Mouse (Mus musculus) mesoderm, embryonic 11.5 days (tissue): ENCODE data around the gene Col2a1.

Source experiments
- DNase-seq: peaks from one replicate; pipeline ENCODE4 v3.0.0-alpha.2; 2012; ENCODE audit warnings: low read depth, low spot score

Col2a1 gene

DNA sequence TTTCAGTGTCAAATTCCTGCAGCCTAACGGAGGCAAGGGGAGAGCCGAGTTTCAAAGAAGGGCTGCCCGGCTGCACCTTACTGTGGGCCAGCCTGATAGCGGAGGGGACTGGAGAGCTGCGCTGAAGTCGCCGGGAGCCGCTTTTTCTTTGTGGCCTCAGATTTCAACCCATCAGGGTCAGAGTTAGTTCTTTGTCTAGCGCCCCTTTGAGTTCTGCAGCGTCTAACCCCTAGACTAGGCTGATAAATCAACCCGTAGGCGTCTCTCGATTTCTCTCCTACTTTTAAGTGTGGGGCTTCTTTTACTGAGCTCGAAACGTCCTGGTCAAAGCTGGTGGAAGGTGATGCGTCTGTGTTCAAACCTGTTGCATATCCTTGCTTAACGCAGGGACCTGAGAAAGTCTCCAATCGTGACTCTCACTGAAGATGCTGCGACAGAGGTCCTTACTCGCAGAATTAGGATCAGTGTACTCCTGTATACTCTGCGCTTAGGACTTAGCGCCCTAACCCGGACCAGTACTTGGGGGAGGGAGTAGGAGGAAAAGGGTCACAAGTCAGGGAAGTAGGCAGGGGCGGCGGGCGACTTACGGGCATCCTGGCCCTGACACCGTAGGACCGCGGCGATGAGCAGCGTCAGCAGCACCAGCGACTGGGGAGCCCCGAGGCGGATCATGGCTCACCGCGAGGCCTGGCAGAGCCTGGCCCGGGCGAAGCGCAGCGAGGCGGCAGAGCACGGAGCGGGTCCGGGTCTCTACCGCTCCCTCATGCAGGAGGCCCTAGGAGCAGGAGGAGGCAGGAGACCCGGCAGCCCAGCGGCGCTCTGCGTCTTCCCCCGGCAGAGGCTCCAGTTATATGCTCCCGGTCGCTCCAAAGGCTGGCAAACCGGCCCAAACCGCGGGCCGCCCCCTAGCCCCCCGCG is at the start of gene Col2a1:
Gene Col2a1 (minus strand): TSS at position 874 of the 918 bp plus-strand sequence.
- DNase-seq = peak; percentile 82

GRCm38 (mm10) chr15:98051685-98052084 is 47.2 kb upstream of the Col2a1 start:
- no peak for DNase-seq

DNA sequence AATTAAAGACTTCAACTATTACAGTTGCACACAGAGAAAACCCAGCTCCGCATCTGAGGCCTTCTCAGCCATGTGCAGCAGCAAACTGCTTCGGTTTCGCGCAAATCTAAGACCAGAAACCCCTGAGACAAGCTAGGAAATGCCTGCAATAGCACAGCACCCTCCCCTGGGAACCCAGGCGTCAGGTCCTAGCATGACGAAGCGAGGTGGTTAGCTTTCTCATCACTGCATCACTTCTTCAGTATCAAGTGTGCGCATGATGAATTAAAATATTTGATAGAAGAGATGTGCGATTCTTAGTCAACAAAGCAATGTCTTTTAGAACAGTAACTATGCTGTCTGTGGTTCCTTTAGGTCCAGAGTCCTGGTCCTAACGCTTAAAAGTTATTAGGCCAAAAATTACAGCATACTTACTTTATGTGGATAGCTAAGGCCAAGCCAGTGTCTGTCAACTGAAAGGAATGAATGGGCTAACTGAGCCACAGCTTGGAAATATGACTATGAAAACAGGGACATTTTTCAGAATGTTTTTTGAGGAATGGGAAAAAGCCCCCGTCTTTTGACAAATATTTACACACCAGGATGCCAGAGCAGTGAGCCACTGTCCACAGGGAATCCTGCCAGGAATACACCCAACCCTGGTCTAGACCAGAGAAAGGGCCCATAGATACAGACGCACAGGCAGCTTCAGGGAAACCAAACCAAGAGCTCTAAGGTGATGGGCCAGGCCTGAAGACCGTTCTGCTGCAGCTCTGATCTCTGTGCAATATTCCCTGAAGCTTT is 44.6 kb upstream of the Col2a1 start:
- no peak for DNase-seq

DNA sequence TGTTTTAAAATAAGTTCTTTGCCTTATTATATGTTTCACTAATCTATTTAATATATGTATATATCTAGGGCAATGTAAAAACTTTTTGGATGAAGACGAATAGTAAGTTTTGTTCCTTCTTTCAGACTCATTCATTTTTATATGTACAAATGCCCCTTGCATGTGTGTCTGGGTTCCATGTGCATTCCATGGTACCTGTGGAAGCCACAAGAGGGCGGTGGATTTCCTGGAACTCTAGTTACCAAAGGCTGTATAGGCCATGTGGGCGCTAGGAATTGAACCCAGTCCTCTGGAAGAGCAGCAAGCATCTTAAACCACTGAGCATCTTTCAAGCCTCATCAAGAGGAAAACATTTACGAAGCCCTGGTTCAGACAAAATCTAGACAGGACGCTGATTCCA is 39.9 kb upstream of the Col2a1 start:
- no peak for DNase-seq

DNA sequence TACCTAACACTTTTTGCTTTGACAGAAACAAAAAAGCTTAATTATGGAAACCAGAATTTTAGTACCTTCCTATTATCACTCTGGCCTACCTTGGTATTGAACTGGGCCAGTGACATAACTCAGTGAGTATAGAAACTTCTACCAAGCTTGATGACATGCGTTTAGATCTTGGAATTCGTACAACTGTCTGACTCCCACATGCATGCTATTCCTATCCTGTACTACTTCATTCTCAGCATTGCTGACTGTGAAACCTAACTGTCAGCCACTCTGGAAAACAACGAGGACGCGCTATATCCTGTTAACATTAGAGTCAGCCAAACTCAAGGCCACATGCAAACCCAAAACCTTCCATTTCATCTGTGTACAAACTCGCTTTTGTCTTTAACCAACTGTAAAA is 39.5 kb upstream of the Col2a1 start:
- no peak for DNase-seq

GRCm38 (mm10) chr15:98042508-98042907 is 38.0 kb upstream of the Col2a1 start:
- no peak for DNase-seq

DNA sequence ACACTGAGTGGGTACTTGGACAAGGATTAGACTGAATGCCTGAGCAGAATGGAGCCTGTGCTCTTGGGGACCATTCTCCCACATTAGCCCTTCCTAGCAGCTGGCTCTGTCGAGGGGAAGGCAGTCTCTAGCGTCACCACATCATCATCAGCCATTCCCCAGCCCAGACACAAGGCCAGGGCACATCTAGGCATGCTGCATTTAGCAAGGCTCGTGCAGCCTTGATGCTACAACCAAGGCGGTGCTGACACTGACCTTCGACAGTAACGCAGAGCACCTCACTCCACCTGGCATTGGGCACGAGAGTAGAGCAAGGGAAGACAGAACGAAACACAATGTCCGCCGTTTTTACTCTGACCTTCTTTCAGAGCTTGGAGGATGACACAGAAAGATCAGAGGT is 35.2 kb upstream of the Col2a1 start:
- DNase-seq = no peak

- no peak for DNase-seq
Observed at GRCm38 (mm10) chr15:98036578-98036977, 32.1 kb upstream of the Col2a1 start.

GRCm38 (mm10) chr15:98035076-98035755 is 30.7 kb upstream of the Col2a1 start:
- no peak for DNase-seq

- no peak for DNase-seq
Observed at GRCm38 (mm10) chr15:98033233-98033748, 28.8 kb upstream of the Col2a1 start.

DNA sequence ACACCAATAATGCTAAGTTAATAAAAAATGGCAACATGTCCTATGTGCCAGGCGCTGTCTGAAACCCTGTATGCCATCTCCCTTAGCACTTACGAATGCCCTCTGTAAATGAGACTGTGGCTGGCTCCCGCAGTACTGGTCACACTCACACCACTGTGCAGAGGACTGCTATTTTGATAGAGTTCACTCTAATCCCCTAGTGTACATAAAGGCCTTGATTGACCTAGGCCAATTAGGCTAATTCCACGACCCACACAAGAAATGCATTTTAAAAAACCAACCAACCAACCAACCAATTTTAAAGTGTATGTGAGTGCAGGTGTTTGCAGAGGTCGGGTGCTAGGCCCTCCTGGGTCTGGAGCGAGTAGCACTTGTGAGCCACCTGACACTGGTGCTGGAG is 25.3 kb upstream of the Col2a1 start:
- no peak for DNase-seq

GRCm38 (mm10) chr15:98026967-98027904 is 22.7 kb upstream of the Col2a1 start:
- no peak for DNase-seq

GRCm38 (mm10) chr15:98025611-98026010 is 21.1 kb upstream of the Col2a1 start:
- no peak for DNase-seq

- DNase-seq = no peak
Observed at GRCm38 (mm10) chr15:98023137-98023536, 18.6 kb upstream of the Col2a1 start.

- peak; percentile 80 for DNase-seq
Observed at GRCm38 (mm10) chr15:98021886-98022285, 17.4 kb upstream of the Col2a1 start.

GRCm38 (mm10) chr15:98019047-98019446 is 14.6 kb upstream of the Col2a1 start:
- no peak for DNase-seq

GRCm38 (mm10) chr15:98017925-98018324 is 13.4 kb upstream of the Col2a1 start:
- no peak for DNase-seq

DNA sequence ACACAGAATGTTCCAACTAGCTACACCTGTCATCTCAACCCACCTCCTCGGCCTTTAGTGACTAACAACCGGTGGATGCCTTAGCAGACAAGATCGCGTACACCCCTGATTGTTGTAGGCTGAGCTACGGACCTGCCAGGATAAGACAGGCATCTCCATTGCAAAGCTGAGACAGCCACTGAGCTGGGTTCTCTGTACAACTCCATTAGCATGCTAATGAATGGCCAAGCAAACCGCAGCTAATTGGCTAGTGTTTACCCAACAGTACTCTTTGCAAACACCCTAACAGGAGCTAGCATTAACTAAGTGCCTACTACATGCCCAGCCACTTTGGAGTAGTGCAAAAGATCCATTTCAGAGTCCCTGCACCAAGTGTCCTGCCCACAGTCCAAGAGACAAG is 8.3 kb upstream of the Col2a1 start:
- no peak for DNase-seq

DNA sequence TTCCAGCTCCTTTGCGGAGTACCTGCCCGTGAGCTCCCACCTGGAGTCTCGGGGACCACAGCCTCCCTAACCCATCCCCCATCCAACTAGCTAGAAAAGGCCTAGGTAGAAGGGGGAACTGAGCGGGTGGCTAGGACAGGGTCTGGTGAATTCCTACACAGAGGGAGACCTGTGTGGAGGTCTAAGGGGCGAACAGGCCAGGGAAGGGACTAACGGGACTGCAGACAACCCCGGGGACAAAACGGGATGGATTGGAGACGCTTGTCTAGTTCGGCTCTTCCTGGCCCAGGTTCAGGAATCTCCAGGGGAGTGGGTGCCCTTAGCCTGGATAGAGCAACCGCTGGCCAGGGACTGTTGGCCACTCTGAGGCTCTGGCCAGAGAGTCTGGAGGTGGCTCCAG is 686 bp upstream of the Col2a1 start:
- no peak for DNase-seq

GRCm38 (mm10) chr15:98004740-98005159 is 255 bp upstream of the Col2a1 start:
- no peak for DNase-seq
